Mouse (Mus musculus): ENCODE results near the gene Nynrin.

Gene Nynrin

DNA sequence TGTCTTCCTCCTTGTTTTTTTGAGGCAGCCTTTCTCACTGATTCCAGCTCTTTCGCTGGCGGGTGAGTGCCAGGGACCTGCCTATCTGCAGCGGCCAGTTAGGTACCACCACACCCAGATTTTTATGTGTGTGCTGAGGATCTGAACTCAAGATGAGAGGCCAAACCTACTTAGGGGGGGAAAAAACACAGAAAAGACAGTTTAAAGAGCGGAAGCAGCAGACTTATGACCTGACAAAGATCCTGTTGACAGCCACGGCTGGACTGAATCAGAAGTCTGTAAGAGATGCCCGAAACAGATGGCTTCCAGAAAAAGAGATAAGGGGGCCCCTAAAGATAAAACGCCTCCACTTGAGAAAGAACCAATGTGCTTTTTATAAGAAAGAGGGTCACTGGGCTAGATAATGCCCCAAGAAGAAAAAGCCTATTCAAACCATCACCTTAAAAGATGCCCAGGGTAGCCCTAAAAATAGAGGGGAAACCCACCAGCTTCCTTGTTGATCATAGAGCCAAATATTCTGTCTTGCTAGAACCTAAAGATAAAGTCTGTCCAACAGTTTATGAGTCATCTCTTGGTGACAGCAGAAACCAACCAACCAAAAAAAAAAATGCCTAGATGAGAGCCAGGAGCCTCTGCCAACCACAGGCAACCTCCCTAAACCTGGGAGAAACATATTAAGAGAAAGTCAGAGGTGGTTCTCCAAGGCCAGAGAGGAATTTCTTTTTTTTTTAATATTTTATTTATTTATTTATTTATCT is 68.8 kb downstream of the Nynrin start:
- in situ Hi-C loops (cut with MboI, MseI): loop anchor here (5.0 kb wide), 2 partner anchors 45 to 100 kb away; partner anchors contain the start of gene Nfatc4
